Mouse (Mus musculus) CH12.LX (cell line): ENCODE results near the gene Samd4b.

Source experiments
- IRF4 ChIP-seq: IDR thresholded peaks from 2 replicates; pipeline ENCODE4 v1.6.1; 2014; ENCODE audit warnings: low read depth, mild to moderate bottlenecking, inconsistent platforms, low read length, improper control_type of control experiment
- MAFK ChIP-seq: IDR thresholded peaks from 2 replicates; pipeline ENCODE4 v1.6.1; 2011; ENCODE audit warnings: low read length, improper control_type of control experiment; ENCODE audit not compliant: insufficient replicate concordance
- MAZ ChIP-seq: IDR thresholded peaks from 2 replicates; pipeline ENCODE4 v1.6.1; 2012; ENCODE audit warnings: low read depth, mild to moderate bottlenecking, inconsistent platforms, low read length, improper control_type of control experiment, moderate library complexity
- POLR2A ChIP-seq: IDR thresholded peaks from 2 replicates; pipeline ENCODE4 v1.6.1; 2011; ENCODE audit warnings: low read depth, mild to moderate bottlenecking, improper control_type of control experiment, low read length
- USF1 ChIP-seq: IDR thresholded peaks from 2 replicates; pipeline ENCODE4 v1.6.1; 2014; ENCODE audit warnings: low read depth, mild to moderate bottlenecking, inconsistent platforms, low read length, improper control_type of control experiment

DNA sequence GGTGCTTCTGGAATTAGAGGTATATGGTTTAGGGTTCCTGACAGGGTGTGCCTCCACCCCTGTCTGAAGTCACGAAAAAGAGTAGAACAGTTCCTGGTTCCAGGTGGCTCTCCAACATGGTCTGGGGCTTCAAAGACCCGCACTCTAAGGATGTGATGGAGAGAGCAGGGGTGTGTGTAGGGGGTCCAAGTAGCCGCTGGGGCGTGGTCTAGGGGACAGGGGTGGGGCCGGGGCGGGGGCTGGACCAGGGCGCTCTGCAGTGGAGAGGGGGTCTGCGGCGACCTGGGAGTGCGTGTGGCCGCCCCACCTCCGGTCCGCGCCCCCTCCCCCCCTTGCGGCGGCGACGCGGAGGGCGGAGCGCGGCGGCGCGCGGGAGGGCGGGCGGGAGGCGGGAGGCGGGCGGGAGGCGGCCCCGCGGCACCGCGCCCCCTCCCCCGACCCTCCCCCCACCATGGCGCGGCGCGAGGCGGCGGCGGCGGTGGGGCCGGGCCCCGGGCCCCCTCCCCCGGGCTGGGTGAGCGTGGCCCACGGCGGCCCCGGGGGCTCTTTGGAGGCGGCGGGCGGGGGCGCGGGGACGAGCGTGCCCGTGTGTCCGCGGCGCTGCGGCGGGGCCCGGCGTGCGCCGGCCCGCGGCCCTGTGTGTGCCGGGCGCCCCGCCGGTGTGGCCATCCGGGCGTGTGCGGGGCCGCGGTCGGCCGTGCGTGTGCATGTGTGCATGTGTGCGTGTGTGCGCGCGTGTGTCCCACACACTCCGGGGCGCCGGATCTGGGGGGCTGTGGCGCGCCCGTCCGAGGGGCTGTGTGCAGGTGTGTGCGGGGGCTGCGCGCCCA, 146.2 kb downstream of the Samd4b start, which contains the start of gene Lrfn1:
- TF ChIP-seq USF1 (no peak), MAZ (no peak), IRF4 (no peak), POLR2A (no peak), MAFK (no peak)
